Mouse (Mus musculus): Measurements from ENCODE around the gene Hist1h2bh.

DNA sequence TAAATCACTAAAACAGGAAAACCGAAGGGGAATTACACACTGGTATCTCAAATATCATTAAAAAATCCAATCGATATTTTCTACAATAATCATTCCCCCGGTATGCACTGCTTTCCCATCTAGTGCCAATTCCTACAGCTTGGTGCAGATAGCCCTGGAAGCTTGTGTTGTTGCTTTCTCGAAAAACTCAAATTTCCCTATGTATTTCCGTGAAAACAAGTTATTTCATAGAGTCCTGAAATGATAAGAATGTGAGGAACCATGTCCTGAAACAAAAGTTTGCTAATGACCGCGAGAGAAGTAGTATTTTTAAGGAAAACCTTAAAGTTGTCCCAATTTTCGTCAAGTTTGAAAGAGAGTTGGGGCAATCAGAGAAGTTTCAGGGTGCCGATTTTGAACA, 11.2 kb upstream of the Hist1h2bh start:
- no peak for TF ChIP-seq EP300 (IDR thresholded peaks at IDR 0.05; ENCODE audit: low read depth)
- TF ChIP-seq CTCF (IDR thresholded peaks at IDR 0.05; ENCODE audit: low read depth), result no peak
